Mouse (Mus musculus) lung, postnatal 0 days (tissue): ENCODE results near the gene Lrrfip2.

Source experiments
- CTCF ChIP-seq: IDR thresholded peaks from 2 replicates; pipeline ENCODE4 v1.5.1; 2016; ENCODE audit warnings: antibody characterized with exemption, mild to moderate bottlenecking
- EP300 ChIP-seq: IDR thresholded peaks from 2 replicates; pipeline ENCODE4 v1.6.1; 2016; ENCODE audit warnings: antibody characterized with exemption, mild to moderate bottlenecking, control low read depth

- TF ChIP-seq CTCF: no peak
- TF ChIP-seq EP300: no peak
Observed at GRCm38 (mm10) chr9:111272996-111273785, 155.8 kb downstream of the Lrrfip2 start.
